Mouse (Mus musculus) Patski (cell line): ENCODE measurements around the gene Dcaf12l1. TPM values are rescaled to one million over a fixed set of nuclear protein-coding genes. Genes with fewer than 3 reads are reported as not detected.
"Not testable (repeated sequence)": the region's sequence is repeated elsewhere in the genome, so short reads cannot be mapped to it uniquely, and the experiment has no call there.

ENCODE experiments used
- ATAC-seq: fragments of 100-300 bp; one replicate; pipeline ENCODE4 v1.8.0; 2021
- CTCF ChIA-PET: fragments of 350-600 bp; sonication (Branson Sonifier 250); formaldehyde crosslinking; loops from one replicate; lab custom pipeline; 2022; ENCODE audit warnings: inconsistent platforms; lab: Charles Lee
- POLR2A ChIA-PET: fragments of 350-600 bp; sonication (Branson Sonifier 250); formaldehyde crosslinking; loops from one replicate; lab custom pipeline; 2022; ENCODE audit warnings: antibody characterized with exemption, inconsistent platforms; lab: Charles Lee
- DNase-seq: peaks from one replicate; pipeline ENCODE4 v3.0.0-alpha.2; 2011; ENCODE audit warnings: low read depth, low spot score
- H3K27me3 ChIP-seq: fragments of 371-371 bp; one replicate; pipeline ENCODE4 v1.5.1; 2021
- CTCF ChIP-seq: fragments of 100-300 bp; IDR thresholded peaks from one replicate; pipeline ENCODE4 v1.5.1; 2021
- in situ Hi-C: fragments of 300-500 bp; cut with MboI; formaldehyde crosslinking; loops from 3 replicates; pipeline ENCODE4 v1.11.1; 2018; ENCODE audit warnings: low pct_unique_long_range_greater_than_20kb, mixed read lengths
- polyA plus RNA-seq: library from polyadenylated mRNA; unstranded; gene quantifications from one replicate; pipeline ENCODE4 v1.2.3, GENCODE M21; 2021

Gene Dcaf12l1
- not detected for polyA plus RNA-seq

- TF ChIP-seq CTCF = no peak
- POLR2A ChIA-PET = no interaction called here
- DNase-seq (no peak), ATAC-seq (no peak)
- in situ Hi-C loops = no loop called here
- CTCF ChIA-PET = no interaction called here
- H3K27me3 ChIP-seq = peaks cover 26% of the 10 kb centered on the region
Measured at GRCm38 (mm10) chrX:44789761-44790411, at the start of gene Dcaf12l1. Gene Dcaf12l1, minus strand, starts transcription at chrX:44790197.

- CTCF ChIA-PET, in situ Hi-C loops, DNase-seq, POLR2A ChIA-PET, ATAC-seq: not testable (repeated sequence)
- peaks cover 23% of the 10 kb centered on the region for H3K27me3 ChIP-seq
Measured at GRCm38 (mm10) chrX:44809356-44809755, 19.4 kb upstream of the Dcaf12l1 start.

GRCm38 (mm10) chrX:44789036-44789760 lies 799 bp downstream of the Dcaf12l1 start:
- no peak for ATAC-seq
- ChIA-PET CTCF (no interaction called here), POLR2A (no interaction called here)
- no peak for DNase-seq
- peaks cover 25% of the 10 kb centered on the region for H3K27me3 ChIP-seq
- TF ChIP-seq CTCF = no peak
- in situ Hi-C loops = no loop called here
